In genomic region chr3:84390769-84391168, GRCm38 (mm10) we compare ENCODE assay signal across 21 mouse cellular contexts.
A peak's percentile ranks its signal among the peaks of the same experiment; 100 is the strongest.
DNase-seq lines count a peak whose midpoint lies in the region; ATAC-seq lines count a peak whose summit lies in the region.
"Had no signal": no experiment of that assay in that cellular context is flagged by ENCODE, and none has a peak within 500 bp of the region (broad histone marks: within the 10 kb centered on the region; RNA-seq: fewer than 3 reads in every experiment).

No protein-coding gene starts in this region.

- peaks cover 14% of the 10 kb centered on the region; the same call in 1 of the 2 replicates for H3K4me1 ChIP-seq in heart, embryonic 10.5 days
- H3K4me1 ChIP-seq: embryonic facial prominence, embryonic 12.5 days; hindbrain, embryonic 15.5 days had no signal

- no peak overlapping the region for H3K27ac ChIP-seq in heart, embryonic 10.5 days
- H3K27ac ChIP-seq: embryonic facial prominence, embryonic 12.5 days; forebrain, embryonic 12.5 days; gastrocnemius, adult 2 months; heart, adult 2 months; heart, embryonic 13.5 days; hindbrain, embryonic 15.5 days had no signal

- no peak overlapping the region for H3K4me3 ChIP-seq in heart, embryonic 10.5 days
- H3K4me3 ChIP-seq: embryonic facial prominence, embryonic 12.5 days; forebrain, embryonic 12.5 days; gastrocnemius, adult 2 months; heart, adult 2 months; heart, embryonic 13.5 days; hindbrain, embryonic 15.5 days had no signal

- peak; percentile 80 for ATAC-seq in granulocyte monocyte progenitor cell, adult 5-6 weeks (replicated peaks; ENCODE audit: poor library complexity, severe bottlenecking)
- peak; percentile 67 for ATAC-seq in megakaryocyte, adult 5-6 weeks (ENCODE audit: poor library complexity, severe bottlenecking)
- ATAC-seq: forebrain, embryonic 16.5 days had no signal

- H3K27me3 ChIP-seq in heart, embryonic 10.5 days (ENCODE audit: insufficient read depth, poor library complexity, severe bottlenecking) = no peaks in the 10 kb centered on the region
- H3K27me3 ChIP-seq: embryonic facial prominence, embryonic 12.5 days; forebrain, embryonic 12.5 days; hindbrain, embryonic 15.5 days had no signal

- DNase-seq in 416B (ENCODE audit: low read depth) = peak; percentile 8
- no peak for DNase-seq in kidney, postnatal 14 days
- no peak for DNase-seq in heart, embryonic 10.5 days (ENCODE audit: low spot score)
- DNase-seq in right cerebral cortex, postnatal 14 days = no peak
- DNase-seq: adrenal gland, adult 2 months; adrenal gland, postnatal 36 days; cerebellum, adult 11 months; cerebellum, adult 8-10 months; cerebellum, postnatal 14 days; gastrocnemius, adult 2 months; gastrocnemius, postnatal 25 days; heart, adult 2 months; heart, postnatal 36 days; kidney, adult 18-20 months had no signal

- H3K36me3 ChIP-seq in heart, embryonic 10.5 days = no peaks in the 10 kb centered on the region
- H3K36me3 ChIP-seq: embryonic facial prominence, embryonic 12.5 days; forebrain, embryonic 12.5 days; heart, embryonic 13.5 days; hindbrain, embryonic 15.5 days had no signal

- no peaks in the 10 kb centered on the region for H3K9me3 ChIP-seq in heart, embryonic 10.5 days
- H3K9me3 ChIP-seq: forebrain, embryonic 12.5 days; hindbrain, embryonic 15.5 days had no signal

- 79% methylated on average over 5 of the region's 5 CpGs for WGBS in heart, embryonic 10.5 days
